Mouse (Mus musculus) forebrain, embryonic 16.5 days (tissue): ENCODE data around the gene Adck2. TPM values are rescaled to one million over a fixed set of nuclear protein-coding genes. Genes with fewer than 3 reads are reported as not detected.

ENCODE experiments used
- ATAC-seq: fragments of 200-750 bp; cut with Nextera tagmentation; 2 replicates; pipeline ENCODE4 v1.8.0; 2017; ENCODE audit warnings: mild to moderate bottlenecking, moderate library complexity
- H3K27ac ChIP-seq: fragments of 300-500 bp; sonication (generic); 2 replicates; pipeline ENCODE4 v1.5.1; 2014; ENCODE audit warnings: low read length, control low read depth
- H3K27me3 ChIP-seq: fragments of 300-500 bp; sonication (generic); replicated peaks from 2 replicates; pipeline ENCODE4 v1.6.1; 2014; ENCODE audit warnings: low read length; ENCODE audit not compliant: control insufficient read depth, insufficient read depth
- H3K36me3 ChIP-seq: fragments of 300-500 bp; sonication (generic); 2 replicates; pipeline ENCODE4 v1.6.1; 2014; ENCODE audit not compliant: control insufficient read depth, insufficient read depth
- H3K4me1 ChIP-seq: fragments of 300-500 bp; sonication (generic); replicated peaks from 2 replicates; pipeline ENCODE4 v1.6.1; 2014; ENCODE audit warnings: low read length; ENCODE audit not compliant: control insufficient read depth, insufficient read depth
- H3K4me2 ChIP-seq: fragments of 300-500 bp; sonication (generic); 2 replicates; pipeline ENCODE4 v1.6.1; 2014; ENCODE audit warnings: mild to moderate bottlenecking, low read length, control low read depth
- H3K4me3 ChIP-seq: fragments of 300-500 bp; sonication (generic); replicated peaks from 2 replicates; pipeline ENCODE4 v1.5.1; 2014; ENCODE audit warnings: mild to moderate bottlenecking, low read length, control low read depth
- H3K9ac ChIP-seq: fragments of 300-500 bp; sonication (generic); replicated peaks from 2 replicates; pipeline ENCODE4 v1.6.1; 2014; ENCODE audit warnings: low read depth, low read length, control low read depth
- H3K9me3 ChIP-seq: fragments of 300-500 bp; sonication (generic); 2 replicates; pipeline ENCODE4 v1.6.1; 2016; ENCODE audit warnings: low read length; ENCODE audit not compliant: control insufficient read depth
- WGBS: fragments of 180-500 bp; shearing (Covaris S2); extraction: QIAGEN DNeasy Blood & Tissue Kit; methylation state at CpG from one replicate; pipeline ENCODE4 v1.1.7; 2014; 5-methylcytosine and 5-hydroxymethylcytosine counted together
- polyA plus RNA-seq: library from polyadenylated mRNA; unstranded; fragments of >200 nt; fragmentation: Nextera tagmentation; extraction: Ambion mirVana; gene quantifications from 2 replicates; pipeline ENCODE4 v1.2.1, GENCODE M21; 2015

The Adck2 gene
- polyA plus RNA-seq, 1 experiment from 2014 or later = 50.3 TPM

DNA sequence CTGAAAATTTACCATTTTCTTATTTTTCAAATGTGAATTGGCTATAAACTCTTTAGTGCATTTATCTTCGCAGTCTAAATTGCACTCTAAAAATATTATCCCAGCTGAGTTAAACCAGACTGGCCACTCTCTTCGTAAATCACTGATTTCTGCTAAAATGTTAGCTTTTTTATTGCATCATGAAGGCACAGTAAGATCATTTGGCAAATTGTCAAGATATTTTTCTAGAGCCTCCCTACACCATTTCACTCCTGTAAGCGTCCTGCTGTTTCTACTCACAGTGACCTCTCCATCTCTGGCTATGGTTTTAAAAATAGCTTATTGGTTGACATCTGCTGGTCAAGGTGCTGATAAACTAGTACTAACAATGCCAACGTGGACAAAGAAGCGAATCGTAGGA lies 32.4 kb downstream of the Adck2 start:
- no peaks in the 10 kb centered on the region for H3K4me1 ChIP-seq
- peaks cover 4% of the 10 kb centered on the region for H3K36me3 ChIP-seq
- H3K9ac ChIP-seq = no peak overlapping the region
- H3K4me3 ChIP-seq = no peak overlapping the region
- WGBS = 93% methylated on average over 6 of the region's 6 CpGs
- no peak overlapping the region for H3K27ac ChIP-seq
- no peak overlapping the region for H3K4me2 ChIP-seq
- H3K27me3 ChIP-seq = no peaks in the 10 kb centered on the region
- ATAC-seq = no peak
- no peaks in the 10 kb centered on the region for H3K9me3 ChIP-seq

GRCm38 (mm10) chr6:39606862-39607261 lies 33.2 kb downstream of the Adck2 start:
- Histone ChIP-seq H3K9ac (no peak overlapping the region), H3K4me3 (no peak overlapping the region), H3K36me3 (peaks cover 4% of the 10 kb centered on the region), H3K9me3 (no peaks in the 10 kb centered on the region), H3K4me2 (no peak overlapping the region), H3K4me1 (no peaks in the 10 kb centered on the region), H3K27me3 (no peaks in the 10 kb centered on the region), H3K27ac (no peak overlapping the region)
- 87% methylated on average over 3 of the region's 3 CpGs for WGBS
- ATAC-seq = no peak

GRCm38 (mm10) chr6:39607365-39607764 lies 33.7 kb downstream of the Adck2 start:
- no peaks in the 10 kb centered on the region for H3K9me3 ChIP-seq
- 77% methylated on average over 5 of the region's 5 CpGs for WGBS
- peaks cover 4% of the 10 kb centered on the region for H3K36me3 ChIP-seq

DNA sequence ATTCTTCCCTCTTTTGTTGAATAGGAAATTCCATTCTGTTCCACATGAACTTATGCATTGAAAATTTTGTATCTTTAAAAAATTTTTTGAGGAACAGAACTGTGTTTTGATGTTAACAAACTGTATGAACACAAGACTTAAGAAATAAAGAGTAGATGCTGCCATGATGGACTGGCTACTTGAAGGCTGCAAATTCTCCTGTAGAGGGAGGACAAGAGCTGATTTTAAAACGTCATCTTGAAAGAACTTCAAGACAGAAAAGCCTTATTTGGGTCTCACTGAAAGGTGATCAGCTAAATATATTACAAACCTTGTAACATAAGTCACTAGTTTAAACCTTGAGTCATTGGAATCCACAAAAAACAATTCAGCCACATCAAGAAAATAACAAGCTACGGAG lies 36.5 kb downstream of the Adck2 start:
- H3K4me3 ChIP-seq = no peak overlapping the region
- H3K36me3 ChIP-seq = peaks cover 11% of the 10 kb centered on the region
- ATAC-seq = no peak
- no peak overlapping the region for H3K9ac ChIP-seq
- H3K27me3 ChIP-seq = no peaks in the 10 kb centered on the region
- H3K4me1 ChIP-seq = no peaks in the 10 kb centered on the region
- no peak overlapping the region for H3K27ac ChIP-seq
- H3K4me2 ChIP-seq = no peak overlapping the region
- H3K9me3 ChIP-seq = no peaks in the 10 kb centered on the region
- WGBS = 70% methylated on average over 2 of the region's 2 CpGs

More at GRCm38 (mm10) chr6:39607365-39607764, 33.7 kb downstream of the Adck2 start:
- ATAC-seq = no peak
- no peaks in the 10 kb centered on the region for H3K27me3 ChIP-seq
- no peak overlapping the region for H3K27ac ChIP-seq
- H3K9ac ChIP-seq = no peak overlapping the region
- H3K4me1 ChIP-seq = no peaks in the 10 kb centered on the region
- H3K4me2 ChIP-seq = no peak overlapping the region
- no peak overlapping the region for H3K4me3 ChIP-seq

DNA sequence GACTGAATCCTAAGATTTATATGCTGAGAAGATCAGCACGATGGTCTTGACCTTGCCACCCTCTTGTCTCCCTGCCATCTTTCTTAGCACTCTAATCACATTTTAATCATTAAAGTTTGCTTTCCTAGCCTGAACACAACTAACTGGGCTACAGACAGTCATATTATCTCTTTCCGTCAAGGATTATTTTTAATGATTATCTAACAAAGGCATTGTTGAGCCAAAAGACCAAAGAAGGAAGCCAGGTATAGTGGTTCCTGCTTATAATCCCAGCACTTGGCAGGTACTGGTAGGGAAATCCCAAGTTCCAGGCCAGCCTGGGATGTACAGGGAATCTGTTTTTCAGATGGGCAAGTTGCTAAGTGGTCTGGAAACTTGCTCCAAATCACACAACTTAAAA lies 37.6 kb downstream of the Adck2 start:
- Histone ChIP-seq H3K9ac (no peak overlapping the region), H3K27ac (no peak overlapping the region), H3K4me1 (no peaks in the 10 kb centered on the region), H3K9me3 (no peaks in the 10 kb centered on the region), H3K27me3 (no peaks in the 10 kb centered on the region), H3K4me3 (no peak overlapping the region), H3K36me3 (peaks cover 11% of the 10 kb centered on the region; the same call in 1 of the 2 replicates), H3K4me2 (no peak overlapping the region)
- ATAC-seq = no peak
- 90% methylated on average over 2 of the region's 2 CpGs for WGBS

Other genes with a start within 250 kb of the Adck2 start
- gene Slc37a3, start 196.2 kb upstream of the Adck2 start, polyA plus RNA-seq = 69.3 and 76.8 TPM in 2 replicates
- gene Rab19, start 192.7 kb upstream of the Adck2 start, polyA plus RNA-seq = 0.20 and 0.30 TPM in 2 replicates
- gene Mkrn1, start 153.4 kb upstream of the Adck2 start, polyA plus RNA-seq = 240 and 244 TPM in 2 replicates
- gene Dennd2a, start 16.0 kb upstream of the Adck2 start, polyA plus RNA-seq = 12.0 and 13.1 TPM in 2 replicates
- gene Gm42420, start 11.9 kb downstream of the Adck2 start, polyA plus RNA-seq = not detected in 2 replicates
- gene Ndufb2, start 18.7 kb downstream of the Adck2 start, polyA plus RNA-seq = 318 and 322 TPM in 2 replicates
- 24.0 and 26.7 TPM in 2 replicates for gene Braf, start 151.6 kb downstream of the Adck2 start, polyA plus RNA-seq
- 210 and 212 TPM in 2 replicates for gene Mrps33, start 237.1 kb downstream of the Adck2 start, polyA plus RNA-seq